Mouse (Mus musculus) right cerebral cortex, postnatal 25 days (tissue): ENCODE data around the gene Ruvbl1.
A peak's percentile ranks its signal among the peaks of the same experiment; 100 is the strongest.

Experiments
- DNase-seq: peaks from one replicate; pipeline ENCODE4 v3.0.0; 2022

The Ruvbl1 gene

DNA sequence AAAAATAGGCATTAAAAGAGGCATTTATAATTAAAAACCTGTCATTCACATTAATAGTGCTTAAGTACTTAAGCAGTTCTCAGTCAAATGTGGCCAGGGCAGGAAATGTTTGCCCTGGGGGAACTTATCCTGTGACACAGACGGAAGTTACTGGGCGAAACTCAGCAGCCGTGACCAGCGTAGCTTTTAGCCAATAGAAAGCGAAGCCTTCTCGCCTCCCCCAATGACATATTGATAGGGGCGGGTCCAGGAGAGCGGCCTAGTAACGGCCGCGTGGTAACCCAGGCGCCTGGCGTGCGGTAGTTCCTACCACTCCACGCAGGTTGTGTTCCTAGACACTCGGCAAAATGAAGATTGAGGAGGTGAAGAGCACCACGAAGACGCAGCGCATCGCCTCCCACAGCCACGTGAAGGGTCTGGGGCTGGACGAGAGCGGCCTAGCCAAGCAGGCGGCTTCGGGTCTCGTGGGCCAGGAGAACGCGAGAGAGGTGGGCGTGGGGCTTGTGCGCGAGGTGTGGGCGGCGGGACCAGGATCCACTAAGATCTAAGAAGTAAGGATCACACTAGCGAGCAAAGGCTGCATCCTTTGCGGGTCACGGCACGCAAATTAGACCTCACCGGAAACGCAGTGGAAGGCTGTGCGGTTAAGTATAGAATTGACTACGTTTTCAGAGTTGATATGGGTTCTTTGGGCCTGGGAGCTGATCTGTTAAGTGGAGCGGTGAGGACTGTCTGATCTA is at the start of gene Ruvbl1:
Gene Ruvbl1, plus strand, starts transcription at position 229 of the 740 bp plus-strand sequence.
- peak; percentile 89 for DNase-seq

DNA sequence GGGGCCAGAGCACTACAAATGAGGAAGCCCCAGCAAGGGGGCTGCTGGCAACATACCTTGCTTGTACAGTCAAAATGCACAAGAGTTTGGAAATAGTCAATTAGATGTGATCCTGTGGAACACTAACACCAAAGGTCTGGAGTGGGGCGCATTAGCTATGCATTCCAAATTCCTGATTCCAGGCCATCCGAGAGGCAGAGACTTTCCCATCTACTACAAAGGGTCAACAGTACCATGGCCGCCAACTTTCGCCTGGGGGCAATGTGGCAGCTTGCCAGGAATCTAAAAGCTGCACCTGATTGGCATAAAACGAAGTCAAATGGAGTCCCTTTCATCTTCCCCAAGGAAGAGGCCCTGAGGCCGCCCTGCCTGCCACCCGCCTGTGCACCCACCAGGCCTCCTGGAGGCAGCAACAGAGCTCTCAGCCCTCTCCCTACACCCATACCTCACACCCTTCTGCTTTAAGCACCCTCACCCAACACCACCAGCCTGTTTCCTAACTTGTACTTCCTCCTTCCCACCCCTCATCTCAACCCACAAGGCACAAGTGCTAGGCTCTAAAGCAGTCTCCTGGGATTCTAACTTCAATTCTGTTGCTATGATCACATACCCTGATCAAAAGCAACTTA is 49.0 kb upstream of the Ruvbl1 start:
- DNase-seq, result no peak

DNA sequence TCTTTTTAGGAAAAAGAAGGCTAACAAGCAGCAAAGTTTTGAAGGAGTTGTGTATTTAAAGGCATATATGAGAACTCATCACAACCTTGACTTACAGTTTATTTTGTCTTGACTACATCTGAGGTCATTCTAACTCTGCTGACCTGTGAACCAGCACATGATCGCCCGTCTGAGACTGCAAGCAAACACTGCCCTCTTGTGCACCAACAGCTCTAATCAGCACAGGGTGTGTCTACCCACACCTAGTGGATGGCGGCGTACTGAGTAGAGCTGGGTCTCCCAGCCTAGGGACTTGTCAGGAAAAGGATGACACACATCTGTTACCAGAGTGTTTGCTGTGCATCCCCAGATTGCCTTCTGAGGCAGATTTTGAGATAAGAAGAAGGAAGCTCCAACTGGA is 34.0 kb upstream of the Ruvbl1 start:
- no peak for DNase-seq

DNA sequence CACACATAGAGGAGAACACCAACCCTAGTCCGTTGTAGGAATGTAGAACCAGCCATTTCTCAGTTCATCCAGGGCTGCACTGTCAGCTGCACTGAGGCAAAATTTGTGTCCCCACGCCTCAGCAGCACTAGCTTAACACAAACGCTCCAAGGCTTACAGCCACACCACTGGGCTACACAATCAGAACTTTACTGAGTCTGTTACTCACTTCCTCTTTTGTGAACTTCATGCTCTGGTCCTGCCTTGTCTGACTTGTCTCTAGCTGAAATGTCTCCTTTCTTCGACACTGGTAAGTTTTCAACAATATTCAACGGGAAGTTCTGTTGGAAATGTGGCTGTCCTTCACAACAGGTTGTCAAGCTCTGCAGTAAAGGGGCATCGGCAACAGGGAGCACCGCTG is 29.6 kb upstream of the Ruvbl1 start:
- no peak for DNase-seq

DNA sequence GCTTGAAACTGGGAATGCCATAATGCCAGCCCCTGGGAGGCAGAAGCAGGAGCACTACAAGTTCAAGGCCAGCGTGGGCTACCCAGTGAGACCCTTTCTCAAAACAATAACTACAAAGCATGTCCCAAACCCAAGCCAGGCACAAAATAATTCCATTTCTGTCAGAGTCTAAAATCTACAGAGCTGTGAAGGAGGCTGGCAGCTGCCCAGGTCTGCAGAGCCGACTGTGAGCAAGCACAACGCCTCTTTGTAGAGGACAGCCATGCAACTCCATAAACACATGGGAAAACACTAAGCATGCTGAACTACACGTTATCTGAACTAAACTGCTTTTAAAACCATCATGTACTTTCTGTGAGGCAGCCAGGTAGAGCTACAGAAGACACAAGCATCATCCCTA is 26.2 kb upstream of the Ruvbl1 start:
- peak; percentile 32 for DNase-seq

DNA sequence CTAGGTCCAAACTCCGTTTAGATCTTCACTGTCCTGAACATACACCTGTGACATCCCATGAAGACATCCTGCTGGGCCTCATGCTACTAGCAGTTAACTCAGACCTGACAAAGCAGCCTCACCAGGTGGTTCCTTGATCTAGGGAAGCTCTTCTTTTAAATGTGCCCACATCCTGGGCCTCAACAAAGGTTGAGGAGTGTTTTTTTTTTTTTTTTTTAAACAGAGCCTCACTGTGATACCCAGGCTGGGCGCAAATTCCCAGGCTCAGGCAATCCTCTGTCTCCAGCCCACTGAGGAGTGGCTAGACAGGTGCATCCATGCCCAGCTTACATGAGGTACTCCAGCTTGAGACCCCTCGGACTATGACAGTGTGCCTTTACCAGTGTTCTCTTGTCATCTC is 22.7 kb upstream of the Ruvbl1 start:
- no peak for DNase-seq

DNA sequence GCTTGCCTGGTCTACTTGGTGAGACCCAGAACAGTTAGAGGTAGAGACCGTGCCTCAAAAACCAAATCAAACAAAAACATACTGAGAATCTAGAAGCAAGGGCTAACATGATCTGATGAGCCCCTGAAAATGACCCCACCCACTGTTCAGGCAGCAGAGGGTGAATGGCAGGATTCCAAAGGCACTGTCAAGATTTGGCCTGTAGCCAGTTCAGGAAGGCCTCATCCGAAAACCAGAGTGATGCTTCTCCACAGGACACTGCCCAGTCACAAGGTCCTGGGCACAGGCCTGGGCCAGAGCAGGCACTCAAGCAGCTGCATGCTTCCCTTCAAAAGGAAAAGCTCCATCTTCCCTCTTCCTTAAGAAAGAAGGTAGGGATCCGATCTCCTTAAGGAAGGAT is 21.8 kb upstream of the Ruvbl1 start:
- DNase-seq, result no peak

DNA sequence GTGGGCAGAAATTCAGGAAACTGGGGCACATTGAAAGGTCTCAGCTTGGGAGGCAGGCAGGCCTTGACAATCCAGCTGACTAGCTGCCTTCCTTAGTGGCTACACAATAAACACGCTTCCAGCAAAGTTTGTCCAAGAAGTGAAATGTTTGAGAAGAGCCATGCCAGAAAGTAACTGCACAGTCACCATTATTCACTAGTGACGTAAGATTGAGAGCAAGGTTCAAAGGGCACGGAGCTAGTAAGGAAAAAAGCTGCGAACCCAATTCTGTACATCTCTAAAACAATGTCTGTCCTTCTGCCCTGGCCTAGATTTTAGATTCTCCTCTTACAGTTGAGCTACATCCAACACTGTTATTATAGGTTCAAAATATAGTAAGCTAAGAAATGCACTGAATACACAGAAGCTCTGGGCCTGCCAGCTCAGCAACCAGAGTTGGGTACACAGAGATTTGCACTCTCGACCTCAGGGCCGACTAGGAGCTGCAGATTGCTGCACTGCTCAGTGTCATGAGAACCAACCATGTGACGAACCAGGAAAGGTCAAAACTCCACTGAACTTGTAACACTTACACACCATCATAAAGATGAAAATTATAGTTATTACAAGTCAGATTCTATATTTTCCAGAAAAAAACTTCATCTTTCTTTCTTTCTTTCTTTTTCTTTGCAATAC is 21.0 kb upstream of the Ruvbl1 start:
- no peak for DNase-seq

DNA sequence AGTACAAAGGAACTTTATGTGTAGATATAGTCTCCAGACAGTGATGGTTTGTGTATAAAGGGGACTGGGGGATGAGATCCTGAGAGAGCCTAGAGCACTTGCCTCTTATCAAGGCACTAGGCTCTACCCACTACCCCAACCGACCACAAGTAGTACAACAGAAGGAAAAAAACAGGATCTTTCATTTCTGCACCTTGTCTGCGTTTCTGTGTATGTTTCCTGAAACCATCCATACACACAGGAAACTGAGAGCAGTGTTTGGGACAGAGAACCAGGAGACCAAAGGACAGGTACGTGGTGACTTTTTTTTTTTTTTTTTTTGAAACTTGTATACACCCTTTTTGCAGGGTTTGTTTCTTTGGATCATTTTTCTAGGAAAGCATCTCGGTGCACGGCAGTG is 19.5 kb upstream of the Ruvbl1 start:
- DNase-seq, result no peak

DNA sequence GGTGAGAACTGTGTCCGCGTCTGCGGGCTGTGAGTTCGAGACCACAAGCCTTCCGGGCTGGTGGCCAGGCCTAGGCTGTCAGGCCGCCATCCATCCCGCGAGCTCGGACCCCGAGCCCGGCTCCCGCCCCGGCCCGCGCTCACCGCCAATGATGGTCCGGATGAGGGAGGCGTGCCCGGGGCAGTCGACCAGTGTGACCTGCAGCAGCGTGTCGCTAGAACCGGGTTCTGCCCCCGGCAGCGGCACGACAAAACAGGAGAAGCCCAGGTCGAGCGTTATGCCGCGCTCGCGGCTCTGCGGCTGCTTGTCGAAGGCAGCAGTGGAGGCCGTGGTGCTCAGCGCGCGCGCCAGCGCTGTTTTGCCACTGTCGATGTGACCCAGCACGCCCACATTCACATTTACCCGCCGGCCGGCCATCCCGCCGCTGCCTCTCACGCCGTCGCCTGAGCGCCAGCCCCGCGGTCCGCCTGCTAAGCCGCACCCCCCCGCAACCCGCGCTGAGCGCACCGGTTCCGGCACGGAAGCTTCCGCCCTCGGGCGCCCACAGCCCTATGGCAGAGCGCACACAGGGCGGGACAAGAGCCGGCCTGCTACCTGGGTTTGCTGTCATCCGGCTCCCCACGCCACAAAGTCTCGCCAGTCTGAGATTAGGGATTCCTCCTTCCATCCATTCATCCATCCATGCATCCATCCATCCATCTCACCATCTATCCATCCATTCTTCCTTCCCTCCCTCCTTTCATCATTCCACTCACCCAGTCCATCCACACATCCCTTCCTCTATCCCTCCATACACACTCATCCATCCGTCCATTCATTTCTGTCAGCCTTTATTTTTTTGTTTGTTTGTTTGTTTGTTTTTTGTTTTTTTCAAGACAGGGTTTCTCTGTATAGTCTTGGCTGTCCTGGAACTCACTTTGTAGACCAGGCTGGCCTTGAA is 18.9 kb upstream of the Ruvbl1 start, which contains the start of gene Eefsec:
Gene Eefsec, minus strand, starts transcription at position 477 of the 940 bp plus-strand sequence.
- DNase-seq, result peak; percentile 85

DNA sequence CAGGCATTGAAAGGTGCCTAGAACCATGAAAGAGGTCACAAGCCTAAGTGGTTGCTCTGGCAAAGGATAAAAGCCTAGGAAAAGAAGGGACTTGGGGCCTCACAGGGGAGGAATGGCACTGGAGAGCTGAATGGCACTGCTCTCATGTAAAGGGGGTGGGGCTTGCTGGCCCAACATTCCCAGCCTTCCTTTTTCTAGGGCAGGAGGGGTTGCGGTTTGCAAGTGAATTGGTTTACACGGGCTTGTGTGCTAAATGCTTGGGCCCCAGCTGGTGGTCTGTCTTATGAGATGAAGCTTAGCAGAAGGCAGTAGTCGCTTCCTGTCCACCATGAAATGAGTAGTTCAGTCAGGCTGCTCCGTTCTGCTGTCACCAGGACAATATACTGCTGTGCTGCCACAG is 17.8 kb upstream of the Ruvbl1 start:
- no peak for DNase-seq

DNA sequence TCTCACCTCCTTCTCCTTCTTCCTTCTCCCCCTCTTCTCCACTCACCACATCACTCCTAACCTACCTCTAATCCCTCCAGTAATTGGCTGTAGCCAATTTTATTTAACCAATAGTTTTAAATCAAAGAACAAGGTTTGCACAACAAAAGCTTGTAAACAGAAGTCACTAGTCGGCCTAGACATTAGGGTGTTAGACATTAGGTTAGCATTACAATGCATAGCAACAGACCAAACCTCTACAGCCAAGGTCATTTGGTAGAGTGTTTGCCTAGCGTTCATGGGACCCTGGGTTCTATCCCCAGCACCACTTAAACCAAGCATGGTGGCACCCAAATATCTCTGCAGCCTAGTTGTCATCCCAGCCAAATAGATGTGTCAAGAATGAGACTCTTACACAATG is 10.7 kb upstream of the Ruvbl1 start:
- DNase-seq, result no peak

DNA sequence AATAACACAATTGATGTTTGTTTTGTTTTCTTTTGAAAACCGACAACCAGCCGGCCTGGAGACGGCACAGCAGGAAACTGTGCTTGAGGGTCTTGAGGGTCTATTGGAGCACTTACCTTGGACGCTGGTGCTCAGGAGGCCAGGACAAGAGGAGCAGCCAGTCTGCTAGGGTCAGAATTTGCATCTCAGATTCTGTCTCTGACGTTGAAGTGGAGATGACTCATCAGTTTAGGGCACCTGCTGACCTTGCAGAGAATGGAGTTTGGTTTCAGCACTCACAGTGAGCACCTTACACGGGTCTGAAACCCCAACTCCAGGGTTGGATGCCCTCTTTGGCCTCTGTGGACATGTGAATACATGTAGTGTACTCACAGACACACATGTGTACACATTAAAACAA is 4.7 kb downstream of the Ruvbl1 start:
- no peak for DNase-seq

DNA sequence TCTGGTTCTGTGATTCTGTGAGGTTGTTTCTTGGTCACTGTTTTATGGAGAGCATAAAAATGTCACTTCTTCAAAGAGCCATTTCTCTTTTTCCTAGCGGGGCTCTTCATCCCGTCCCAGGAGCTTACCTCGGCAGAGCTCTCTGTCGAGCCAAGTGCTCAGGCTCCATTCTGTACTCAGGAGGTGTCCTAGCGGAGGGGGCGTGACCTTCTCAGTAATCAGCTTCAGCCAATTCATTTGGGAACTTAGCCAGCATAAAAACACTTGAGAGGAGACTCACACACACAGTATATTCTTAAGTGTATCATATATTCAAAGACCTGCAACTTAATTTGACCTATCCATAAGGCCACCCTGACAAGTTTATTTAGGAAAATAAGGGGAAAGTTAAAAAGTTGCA is 15.2 kb downstream of the Ruvbl1 start:
- no peak for DNase-seq

DNA sequence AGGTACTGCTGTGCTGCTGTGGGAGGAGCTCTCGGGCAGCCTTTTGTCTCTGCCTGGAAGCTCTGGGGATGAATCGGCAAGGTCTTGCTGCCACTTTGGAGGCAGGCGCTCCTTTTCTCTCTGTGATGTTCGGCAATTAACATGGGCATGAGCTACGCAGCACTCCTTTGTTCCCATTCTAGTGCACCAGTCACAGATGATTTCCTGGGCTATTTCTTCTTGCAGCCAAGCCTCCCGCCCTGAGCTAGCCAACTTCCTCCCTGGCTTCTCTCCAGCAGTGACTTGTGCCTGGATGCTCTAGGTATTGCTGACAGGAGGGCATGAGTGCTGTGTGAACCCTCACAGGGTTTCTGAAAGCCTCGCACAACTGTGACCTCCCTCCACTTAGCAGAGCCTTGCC is 17.9 kb downstream of the Ruvbl1 start:
- DNase-seq, result no peak

DNA sequence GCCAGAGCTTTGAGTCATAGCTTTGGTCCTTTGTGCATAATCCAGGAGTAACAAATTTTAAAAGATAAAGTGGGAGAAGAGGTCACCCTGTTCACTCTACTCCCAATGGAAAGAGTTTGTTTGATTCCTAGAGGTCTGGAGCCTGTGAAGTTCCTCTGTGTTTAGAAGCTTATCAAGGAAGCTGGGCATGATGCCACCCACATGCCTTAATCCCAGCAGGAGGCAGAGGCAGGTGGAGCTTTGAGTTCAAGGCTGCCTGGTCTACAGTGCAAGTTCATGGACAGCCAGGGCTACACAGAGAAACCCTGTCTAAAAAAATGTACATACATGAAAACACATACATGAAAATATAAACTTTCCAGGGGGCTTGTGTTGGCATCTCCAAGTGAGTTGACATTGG is 18.7 kb downstream of the Ruvbl1 start:
- DNase-seq, result no peak

DNA sequence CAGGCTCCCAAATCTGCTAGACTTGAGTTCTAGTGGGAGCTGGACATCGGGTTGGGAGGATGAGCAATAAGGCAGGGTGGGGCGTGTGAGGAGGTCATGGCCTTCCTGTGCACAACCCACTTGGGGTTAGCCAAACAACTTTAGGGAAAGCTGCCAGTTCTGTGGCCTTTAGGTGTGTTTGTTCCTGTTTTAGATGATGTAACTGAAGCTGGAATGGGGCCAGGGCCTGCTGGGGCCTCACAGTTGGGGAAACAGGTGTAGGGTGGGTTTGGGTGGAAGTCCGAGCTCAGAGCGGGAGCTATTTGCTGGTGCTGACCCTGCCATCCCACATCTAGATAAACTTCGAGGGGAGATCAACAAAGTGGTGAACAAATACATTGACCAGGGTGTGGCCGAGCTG is 20.2 kb downstream of the Ruvbl1 start:
- DNase-seq, result no peak

DNA sequence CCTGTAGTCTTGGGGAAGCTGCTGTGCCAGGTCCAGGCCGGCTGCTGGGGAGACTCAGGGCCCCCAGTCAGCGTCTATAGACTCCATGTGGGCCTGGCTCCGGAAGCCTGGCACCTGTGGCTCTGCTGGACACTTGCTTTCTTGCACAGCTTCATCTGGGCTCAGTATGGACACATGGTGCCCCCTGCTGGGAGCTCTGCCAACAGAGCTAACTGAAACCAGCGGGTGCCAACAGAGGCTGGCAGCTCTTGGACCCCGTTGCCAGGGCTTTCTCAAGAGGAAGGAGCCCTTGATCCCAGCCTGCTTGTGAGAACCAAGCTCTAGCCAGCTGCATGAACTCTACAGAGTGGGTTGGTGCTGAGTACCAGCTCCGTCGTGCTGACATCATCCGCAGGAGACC is 21.7 kb downstream of the Ruvbl1 start:
- DNase-seq, result peak; percentile 59

DNA sequence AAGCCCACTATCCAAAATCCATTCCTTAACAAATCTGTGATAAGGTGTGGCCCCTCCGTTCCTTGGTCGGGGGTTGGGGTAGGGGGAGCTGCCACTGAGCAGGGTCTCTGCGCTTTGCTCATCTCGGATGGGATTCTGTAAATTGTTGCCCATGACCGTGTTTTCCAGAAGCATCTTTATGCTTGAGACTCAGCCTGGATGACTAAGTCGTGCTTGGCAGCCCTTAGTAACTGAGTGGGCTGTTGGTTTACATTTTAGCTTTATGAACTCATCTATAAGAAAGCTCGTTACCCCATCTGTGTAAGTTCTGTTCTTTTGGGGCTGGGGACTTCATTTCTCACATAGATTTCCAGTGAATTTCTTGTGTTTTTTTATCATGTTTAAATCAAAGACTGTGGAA is 23.8 kb downstream of the Ruvbl1 start:
- peak; percentile 45 for DNase-seq

DNA sequence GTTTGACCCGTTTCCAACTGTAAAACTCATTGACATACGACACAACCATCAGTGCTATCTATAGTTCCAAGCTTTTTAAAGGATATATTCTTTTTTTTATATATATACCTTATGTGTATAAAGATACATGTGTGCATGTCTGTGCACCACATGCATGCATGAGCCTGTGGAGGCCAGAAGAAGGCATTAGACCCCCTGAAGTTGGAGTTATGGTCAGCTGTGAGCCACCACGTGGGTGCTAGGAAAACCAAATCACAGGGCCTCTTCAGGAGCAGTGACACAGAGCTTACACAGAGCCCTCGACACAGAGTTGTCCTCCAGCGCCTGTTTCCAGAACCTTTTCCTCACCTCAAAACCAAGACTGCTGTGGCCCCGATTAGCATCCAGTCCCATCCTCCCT is 24.6 kb downstream of the Ruvbl1 start:
- DNase-seq, result no peak

DNA sequence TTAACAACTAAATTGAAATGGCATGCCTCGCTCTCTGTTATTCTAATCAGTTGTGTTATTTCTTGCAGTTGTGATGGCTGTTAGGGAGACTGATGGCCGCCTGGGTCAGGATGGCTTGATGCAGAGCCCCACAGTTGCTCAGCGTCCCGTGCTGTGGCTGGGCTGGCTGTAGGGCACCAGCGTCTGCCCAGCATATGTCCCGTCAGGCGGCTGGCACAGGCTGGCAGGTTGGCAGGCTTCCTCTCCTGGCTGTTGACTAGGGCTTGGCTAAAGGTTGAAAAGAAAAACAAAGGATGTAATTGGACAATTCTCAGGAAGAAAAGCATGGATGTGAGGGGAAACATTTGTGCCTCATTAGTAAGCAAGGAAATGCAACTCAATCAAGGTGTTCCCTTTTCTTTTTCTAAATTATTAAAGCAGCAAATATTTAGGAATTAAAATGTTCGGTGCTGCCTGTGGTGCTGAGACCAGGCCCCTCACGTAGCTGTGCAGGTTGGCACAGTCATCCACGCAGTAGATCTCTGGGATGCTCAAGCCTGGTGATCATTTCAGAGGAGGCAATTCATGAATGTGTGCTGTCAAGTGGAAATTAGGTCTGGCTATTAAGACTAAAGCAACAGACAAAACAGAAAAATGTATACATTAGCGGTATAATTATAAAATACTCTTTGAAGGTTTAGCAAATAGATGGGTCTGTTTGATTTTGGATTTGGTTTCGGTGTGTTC is 25.6 kb downstream of the Ruvbl1 start:
- DNase-seq, result no peak

DNA sequence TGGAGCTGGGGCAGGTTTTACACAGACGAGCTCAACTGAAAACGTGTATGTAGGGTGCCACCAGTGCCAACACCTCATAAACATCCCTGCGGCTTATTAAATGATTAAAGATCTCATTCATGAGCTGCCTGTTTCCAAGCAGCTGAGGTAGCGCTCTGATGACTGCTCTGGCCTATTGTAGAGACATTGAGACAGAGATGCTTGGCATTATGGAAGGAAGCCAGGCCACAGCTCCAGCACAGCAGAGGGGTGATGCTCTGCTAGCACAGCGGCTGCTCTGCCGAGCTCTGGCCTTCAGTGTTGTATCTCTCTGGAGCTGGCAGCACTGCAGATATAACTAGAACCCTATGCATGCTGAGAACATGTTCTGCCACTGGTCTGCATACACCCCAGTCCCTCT is 28.5 kb downstream of the Ruvbl1 start:
- no peak for DNase-seq
